Mouse (Mus musculus) left cerebral cortex, postnatal 10 days (tissue): ENCODE data around the gene Kcnk4. TPM values are rescaled to one million over a fixed set of nuclear protein-coding genes. Genes with fewer than 3 reads are reported as not detected.
A peak's percentile ranks its signal among the peaks of the same experiment; 100 is the strongest.

Experiments used
- DNase-seq, 2 experiments: peaks; one replicate each; pipeline ENCODE4 v3.0.0; 2021 to 2022; ENCODE audit warnings: low spot score in 2 of 2, mixed read lengths in 1 of 2; ENCODE audit errors: extremely low spot score in 1 of 2
- intact Hi-C: fragments of 180-260 bp; cut with DNase I; formaldehyde crosslinking; loops from one replicate; pipeline ENCODE4 v1.15.1; 2025
- total RNA-seq, 2 experiments: library from RNA; stranded (reverse); gene quantifications; 2 replicates each; pipeline ENCODE4 v1.2.3; 2021

The Kcnk4 gene
- total RNA-seq, 2 experiments from 2014 or later, result 36.6 to 38.1 TPM

DNA sequence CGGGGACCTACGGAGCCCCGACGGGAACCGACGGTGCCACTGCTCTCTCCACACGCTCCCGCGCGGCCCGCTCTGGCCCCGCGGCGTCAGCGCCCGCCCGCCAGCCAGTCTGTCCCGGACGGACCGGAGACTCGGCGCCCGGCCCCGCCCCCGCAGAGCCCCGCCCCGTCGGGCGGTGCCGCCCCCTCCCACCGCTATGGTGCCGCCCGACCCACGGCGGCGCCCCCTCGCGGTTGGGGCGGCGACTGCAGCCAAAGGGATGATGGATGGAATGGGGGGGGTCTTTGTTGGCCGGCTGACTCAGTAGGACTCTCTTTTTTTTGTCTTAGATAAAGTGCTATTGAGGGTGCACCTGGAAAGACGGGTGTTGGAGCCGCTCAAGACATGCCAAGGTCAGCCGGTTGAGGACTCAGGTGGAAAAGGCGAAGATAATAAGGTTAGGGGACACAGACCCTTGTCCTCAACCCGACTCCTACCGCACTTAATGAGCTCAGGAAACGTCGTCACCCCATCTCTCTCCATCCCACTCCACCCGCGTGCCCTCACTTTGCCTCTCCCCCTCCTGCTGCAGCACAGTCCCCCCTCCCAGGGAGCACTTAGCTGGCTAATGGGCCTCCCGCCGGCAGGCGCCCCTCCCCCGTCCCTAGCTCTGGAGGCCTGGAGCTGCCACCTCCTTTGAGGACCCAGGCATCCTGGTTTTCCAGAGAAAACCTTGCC lies 35.5 kb upstream of the Kcnk4 start:
- intact Hi-C loops, result no loop called here
- peak in 1 of 2 experiments; percentile 82 for DNase-seq

DNA sequence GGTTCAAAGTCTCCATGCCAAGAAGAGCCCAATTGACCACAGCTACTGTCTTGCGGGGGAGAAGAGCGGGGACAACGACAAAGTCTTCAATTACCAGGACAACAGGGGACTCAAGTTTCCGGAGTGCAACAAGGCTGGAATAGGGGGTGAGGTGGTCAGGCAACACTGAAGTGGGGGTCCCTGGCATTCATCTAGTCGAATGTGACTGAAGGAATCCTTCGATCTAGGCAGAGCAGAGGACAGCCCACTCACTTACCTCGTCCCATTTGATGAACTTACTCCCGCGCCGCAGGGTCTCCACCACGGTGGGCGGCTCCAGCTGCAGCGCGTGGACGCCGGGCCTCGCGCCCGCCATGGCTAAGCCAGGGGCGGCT lies 35.0 kb upstream of the Kcnk4 start:
- no peak for DNase-seq
- intact Hi-C loops, result no loop called here

DNA sequence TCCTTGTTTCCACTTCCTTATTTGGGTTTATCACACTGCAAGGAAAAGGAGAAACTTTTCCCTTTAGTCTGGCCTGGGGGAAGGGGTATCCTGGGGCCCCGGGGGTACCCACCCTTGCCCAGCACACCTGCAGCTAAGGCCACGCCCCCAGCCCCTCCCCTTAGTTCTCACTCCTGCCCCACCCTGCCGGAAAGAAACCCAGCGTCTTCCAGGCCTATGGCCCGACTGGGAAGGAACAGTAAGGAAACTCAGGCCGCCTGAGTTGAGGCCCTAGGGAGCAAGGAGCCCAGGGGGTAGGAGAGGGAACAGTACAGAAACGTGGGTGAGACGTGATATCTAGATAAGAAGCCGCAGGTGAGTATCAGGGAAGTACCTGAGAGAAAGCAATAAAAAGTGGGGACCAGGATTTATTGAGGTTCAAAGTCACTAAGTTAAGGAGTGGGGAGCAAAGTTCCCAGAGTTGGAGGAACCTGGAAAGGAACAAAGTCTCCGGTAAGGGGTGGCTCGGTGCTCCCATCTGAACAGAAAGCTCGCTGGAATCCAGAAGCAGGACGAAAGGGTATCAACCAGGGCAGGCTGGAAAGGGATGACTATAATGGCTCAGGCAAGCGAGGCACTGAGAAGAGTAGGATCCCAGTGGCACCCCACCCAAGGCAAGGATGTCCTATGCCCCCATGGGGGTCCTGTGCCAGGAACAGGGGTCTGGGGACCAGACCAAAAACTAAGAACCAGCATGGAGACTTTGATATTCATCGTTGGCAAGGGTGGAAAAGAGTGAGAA lies 34.4 kb upstream of the Kcnk4 start:
- DNase-seq, result no peak
- intact Hi-C loops, result no loop called here

DNA sequence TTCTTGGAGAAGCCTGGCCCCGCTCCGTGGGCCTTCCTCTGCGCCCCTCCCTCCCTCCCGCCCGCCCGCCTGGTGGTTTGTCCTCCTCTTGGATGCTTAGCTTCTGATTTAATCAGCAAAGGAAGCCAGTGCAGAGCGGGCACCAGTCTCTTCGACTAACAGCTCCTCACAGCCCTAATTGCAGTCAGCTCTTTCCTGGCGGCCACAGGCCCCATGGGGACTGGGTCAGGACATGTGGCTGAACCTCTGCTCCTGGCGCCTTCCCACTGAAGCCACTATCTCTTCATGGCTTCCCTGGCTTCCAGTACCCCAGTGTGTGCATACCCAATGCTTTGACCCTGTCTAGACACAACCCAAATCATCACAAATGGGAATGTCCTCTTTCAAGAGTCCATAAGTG lies 22.1 kb upstream of the Kcnk4 start:
- DNase-seq, result no peak
- intact Hi-C loops, result no loop called here

DNA sequence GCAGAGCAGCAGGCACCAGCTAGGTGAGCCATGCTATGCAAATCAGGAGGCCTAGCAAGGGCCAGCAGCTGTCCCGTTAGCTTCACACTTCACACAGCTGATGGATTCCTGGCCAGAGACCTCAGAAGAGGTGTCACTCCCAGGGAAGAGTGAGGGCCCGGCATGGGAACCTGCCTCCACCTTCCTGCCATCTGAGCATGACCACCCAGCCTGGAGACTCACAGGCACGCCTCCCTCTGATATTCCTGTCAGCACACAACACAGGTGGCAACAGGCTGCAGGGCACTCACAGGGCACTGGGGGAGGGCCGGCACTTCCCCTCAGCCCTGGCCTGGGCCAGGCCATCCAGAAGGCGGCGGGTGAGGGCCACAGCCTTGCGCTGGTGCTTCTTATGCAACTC lies 21.1 kb upstream of the Kcnk4 start:
- intact Hi-C loops, result no loop called here
- DNase-seq, result no peak

DNA sequence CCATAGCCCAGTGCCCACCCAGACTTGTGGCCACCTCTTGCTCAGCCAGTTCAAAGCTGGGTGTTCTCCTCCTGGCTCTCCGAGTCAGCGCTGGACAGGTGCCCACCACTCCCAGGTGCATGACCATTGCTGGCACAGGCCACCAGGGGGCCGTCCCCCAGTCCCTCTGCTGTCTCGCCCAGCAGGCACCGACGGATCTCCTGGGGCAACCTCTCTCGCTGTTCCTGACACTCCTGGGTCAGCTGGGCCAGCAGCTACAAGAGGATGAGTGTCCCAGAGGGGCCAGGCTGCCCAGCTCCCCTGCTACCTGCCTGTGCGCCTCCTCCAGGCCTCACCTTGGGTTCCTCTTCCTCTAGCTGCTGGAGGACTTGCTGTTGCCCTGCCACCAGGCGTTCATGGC lies 19.7 kb upstream of the Kcnk4 start:
- DNase-seq, result peak in 1 of 2 experiments; percentile 68
- intact Hi-C loops, result no loop called here

DNA sequence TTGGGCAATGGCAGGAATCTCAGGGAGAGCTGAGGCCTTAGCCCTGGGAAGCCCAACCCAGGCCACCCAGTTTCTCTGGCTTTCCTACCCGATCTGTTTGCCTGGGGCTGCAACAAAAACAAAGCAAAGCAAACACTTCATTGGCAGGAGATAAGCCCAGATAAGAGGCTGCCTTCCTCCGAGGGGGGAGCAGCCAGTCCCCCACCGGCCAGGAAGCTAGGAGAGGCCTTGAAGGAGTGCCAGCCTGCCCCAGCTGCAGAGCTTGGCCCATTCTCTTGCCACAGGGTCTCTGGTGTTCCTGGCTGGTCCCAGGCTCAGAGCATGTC lies 18.4 kb upstream of the Kcnk4 start:
- DNase-seq, result peak in 1 of 2 experiments; percentile 72
- intact Hi-C loops, result no loop called here

DNA sequence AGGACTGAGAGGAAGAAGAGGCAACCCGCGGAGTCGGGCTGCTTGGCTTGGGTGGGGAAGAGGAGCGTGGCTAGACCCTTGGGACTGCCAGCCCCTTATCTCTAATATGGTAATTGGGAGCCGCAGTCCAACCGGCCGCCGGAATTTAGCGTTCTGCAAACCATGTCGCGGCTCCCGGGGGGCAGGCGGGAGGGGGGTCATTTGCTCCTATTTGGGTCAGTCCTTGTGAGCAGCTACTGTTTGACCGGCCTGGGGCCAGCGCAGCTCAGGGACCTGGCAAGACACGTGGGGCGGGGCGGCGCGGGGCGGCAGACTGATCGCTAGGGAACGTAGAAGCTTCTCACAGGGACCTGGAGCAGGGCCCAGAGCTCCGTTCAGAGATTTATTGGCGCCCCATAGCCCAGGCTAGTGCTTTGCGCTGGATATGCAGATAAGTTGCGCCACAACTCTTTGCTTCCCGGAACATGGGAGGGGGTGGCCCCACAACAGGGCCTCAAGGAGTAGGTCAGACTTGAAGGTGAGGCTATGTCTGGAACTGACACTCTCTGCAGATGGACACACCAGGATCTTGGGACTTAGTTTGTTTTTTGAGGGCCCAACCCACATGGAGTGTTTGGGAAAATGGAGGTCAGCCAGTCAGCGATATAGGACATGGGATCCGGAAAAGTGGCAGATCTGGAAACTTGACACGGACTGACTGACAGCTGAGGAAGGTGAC lies 17.8 kb upstream of the Kcnk4 start:
- intact Hi-C loops, result no loop called here

DNA sequence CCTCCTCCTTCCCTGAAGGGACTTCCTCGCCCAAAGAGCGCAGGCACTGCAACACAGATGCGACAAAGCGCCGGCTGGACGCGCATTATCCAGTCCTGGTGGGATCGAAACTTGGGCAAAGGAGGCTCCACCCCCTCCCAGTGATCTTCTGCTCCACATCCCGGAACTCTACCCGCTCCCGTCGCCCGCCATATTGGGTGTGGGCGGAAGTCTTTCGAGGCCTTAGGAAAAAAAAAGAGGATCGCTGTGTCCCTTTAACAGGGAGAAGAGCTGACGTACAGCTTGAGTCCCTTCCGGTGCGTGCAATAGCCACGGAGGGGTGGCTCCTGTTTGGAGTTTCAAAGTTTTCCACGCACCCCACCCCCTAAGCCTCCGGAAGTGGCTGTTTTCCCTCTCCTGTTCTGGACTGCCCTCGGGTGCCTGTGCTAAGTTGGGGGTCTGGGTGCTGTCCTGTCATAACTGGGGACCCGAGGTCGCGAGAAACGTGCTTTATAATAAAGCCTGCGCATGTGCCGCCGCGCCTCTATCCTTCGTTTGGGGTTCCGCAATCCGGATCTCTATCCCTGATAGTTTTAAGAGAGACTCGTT lies 17.2 kb upstream of the Kcnk4 start:
- intact Hi-C loops, result no loop called here
- DNase-seq, result peak; percentile 93 to 95

More for the DNA sequence above, 17.8 kb upstream of the Kcnk4 start:
- DNase-seq, result peak; percentile 71 to 88

DNA sequence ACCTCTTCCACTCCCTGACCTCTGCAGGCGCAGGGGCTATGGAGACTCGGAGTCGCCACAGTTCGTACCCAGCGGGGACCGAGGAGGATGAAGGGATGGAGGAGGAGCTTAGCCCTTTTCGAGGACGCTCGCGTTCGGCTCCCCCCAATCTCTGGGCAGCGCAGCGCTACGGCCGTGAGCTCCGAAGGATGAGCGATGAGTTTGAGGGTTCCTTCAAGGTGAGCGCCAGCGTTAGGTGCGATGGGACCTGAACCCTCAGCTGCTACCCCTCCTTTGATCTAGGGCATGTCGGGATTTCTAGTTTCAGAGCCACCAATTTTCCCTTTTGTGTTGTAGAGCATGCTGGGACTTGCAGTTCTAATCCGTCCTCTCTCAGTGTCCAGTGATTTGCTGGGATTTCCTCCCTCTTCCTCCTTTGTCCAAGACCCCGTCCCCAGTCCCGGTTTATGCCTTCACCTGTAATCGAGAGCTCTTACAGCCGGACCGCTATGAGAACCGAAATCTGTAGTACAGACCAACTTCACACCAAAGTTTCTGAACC lies 16.4 kb upstream of the Kcnk4 start:
- intact Hi-C loops, result no loop called here
- peak; percentile 46 to 68 for DNase-seq

DNA sequence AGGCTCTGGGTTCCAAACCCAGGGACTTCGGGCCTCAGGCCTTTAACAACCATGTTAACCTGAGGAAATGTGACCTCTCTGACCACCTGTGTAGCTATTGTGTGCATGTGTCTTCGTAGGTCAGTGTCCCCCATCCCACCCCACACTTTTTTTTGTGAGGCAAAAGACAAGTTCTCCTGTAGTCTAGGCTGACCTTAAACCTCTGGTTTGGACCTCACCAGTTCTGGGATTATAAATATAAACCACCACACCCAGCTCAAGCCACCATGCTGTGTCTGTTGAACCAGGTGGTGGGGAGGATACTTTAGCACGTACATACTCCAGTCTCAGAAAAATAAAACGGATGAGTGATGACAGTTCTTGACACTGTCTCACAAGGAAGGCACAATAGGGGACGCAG lies 15.6 kb upstream of the Kcnk4 start:
- intact Hi-C loops, result no loop called here
- no peak for DNase-seq

DNA sequence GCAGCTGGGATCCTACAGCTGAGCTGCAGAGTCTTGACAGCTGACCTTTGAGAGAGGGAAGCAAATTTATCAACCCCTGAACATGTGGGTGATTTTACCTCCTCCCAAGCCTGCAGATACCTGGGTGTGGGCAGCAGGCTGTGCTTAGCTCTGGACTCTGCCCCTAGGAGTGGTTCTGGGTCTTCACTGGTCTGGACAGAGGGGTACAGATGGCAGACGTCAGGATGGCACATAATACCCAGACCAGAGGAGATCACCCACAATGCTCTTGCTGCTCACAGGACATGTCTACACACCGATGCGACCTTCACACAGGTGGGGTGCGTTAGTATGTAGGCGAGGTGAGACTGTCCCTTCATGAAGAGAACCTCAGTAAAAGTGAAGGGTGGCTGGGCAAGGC lies 15.2 kb upstream of the Kcnk4 start:
- peak in 1 of 2 experiments; percentile 14 for DNase-seq
- intact Hi-C loops, result no loop called here

DNA sequence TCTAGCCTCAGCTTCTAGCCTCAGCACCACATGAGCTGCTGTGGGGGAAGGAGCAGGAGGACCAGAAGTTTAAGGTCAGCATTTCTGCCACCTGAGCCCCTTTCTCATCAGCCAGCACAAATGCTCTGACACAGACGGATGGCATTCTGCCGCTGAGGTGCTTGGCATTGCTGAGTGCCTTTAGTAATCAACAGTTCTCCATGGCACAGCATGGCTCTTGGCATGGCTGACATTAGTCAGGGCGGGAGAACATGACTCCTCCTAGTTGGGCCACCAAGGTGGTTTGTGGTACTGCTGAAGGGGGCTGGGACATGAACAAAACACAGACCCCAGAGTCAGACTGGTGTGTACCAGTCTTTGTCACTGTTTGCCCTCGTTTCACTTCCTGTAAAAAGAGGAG lies 13.9 kb upstream of the Kcnk4 start:
- DNase-seq, result no peak
- intact Hi-C loops, result no loop called here

DNA sequence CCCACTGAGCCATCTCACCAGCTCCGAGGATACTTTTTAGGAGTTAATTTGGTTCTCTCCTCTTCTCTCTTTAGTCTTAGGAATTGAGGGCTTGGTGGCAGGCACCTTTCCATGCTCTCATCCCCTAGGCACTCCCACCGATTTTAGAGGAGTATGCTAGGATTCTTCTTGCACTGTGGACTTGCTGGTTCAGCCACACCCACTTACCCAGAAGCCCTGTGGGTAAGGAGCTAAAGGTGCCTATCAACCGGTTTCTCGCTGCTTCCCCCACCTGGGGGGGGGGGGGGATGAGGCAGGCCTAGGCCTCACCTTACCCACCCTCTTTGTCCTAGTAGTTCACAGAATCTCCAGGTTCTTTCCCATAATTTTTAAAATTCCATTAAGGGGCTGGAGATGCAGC lies 13.4 kb upstream of the Kcnk4 start:
- no peak for DNase-seq
- intact Hi-C loops, result no loop called here

DNA sequence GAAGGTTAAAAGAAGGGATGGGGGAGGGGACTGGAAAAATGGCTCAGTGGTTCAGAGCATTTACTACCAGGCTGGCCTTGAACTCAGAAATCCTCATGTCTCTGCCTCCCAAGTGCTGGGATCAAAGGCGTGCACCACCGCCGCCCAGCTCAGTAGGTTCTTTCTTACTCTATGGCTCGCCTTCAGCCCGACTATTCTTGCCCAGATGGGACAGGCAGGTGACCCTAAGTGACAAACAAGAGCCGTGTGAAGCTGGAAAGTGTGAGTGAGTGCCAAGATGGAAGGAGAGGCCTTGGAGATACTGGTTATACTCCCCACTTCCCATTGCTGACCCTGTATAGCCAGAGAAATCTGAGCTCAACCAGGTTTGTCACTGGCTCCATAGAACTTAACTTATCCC lies 9.4 kb upstream of the Kcnk4 start:
- intact Hi-C loops, result loop anchor here (5.0 kb wide), 1 partner anchor 34 kb away; the partner anchor contains the start of gene Plcb3
- DNase-seq, result peak in 1 of 2 experiments; percentile 17

DNA sequence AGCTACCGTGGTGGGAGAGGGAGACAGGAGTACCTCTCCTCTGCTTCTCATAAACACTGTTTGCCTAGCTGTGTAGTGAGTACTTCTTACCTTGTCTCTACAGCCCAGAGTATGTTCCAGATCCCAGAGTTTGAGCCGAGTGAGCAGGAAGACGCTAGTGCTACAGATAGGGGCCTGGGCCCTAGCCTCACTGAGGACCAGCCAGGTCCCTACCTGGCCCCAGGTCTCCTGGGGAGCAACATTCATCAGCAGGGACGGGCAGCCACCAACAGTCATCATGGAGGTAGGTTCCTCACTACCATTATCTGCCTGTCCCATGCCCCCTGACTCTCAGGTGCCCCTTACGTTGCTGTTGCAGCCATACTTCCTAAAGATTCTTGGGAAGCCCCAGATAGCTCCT lies 8.4 kb upstream of the Kcnk4 start:
- DNase-seq, result no peak
- intact Hi-C loops, result loop anchor here (5.0 kb wide), 1 partner anchor 35 kb away; the partner anchor contains the start of gene Plcb3

DNA sequence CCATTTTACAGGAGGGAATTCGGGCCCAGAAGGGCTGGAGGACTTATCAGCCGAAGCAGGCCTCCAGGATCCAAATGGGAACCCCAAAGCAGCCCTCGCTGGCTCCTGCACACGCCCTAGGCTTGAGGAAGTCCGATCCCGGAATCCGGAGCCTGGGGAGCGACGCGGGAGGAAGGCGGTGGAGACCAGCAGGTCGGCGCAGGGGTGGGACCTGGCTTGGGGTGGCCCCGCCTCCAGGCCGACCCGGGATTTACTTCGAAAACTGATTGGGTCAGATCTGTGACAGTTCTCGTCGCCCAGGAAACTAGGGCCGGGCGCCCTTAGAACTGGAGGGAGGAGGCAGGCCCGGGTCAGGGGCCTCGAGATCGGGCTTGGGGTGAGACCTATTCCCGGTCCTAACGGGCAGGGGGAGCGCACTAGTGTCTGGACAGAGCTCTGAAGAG lies 8.0 kb upstream of the Kcnk4 start, which contains the start of gene Gpr137:
Gpr137 (minus strand) TSS at position 232 of the 443 bp plus-strand sequence.
- peak; percentile 92 to 97 for DNase-seq
- intact Hi-C loops, result loop anchor here (5.0 kb wide), 1 partner anchor 35 kb away; the partner anchor contains the start of gene Plcb3

DNA sequence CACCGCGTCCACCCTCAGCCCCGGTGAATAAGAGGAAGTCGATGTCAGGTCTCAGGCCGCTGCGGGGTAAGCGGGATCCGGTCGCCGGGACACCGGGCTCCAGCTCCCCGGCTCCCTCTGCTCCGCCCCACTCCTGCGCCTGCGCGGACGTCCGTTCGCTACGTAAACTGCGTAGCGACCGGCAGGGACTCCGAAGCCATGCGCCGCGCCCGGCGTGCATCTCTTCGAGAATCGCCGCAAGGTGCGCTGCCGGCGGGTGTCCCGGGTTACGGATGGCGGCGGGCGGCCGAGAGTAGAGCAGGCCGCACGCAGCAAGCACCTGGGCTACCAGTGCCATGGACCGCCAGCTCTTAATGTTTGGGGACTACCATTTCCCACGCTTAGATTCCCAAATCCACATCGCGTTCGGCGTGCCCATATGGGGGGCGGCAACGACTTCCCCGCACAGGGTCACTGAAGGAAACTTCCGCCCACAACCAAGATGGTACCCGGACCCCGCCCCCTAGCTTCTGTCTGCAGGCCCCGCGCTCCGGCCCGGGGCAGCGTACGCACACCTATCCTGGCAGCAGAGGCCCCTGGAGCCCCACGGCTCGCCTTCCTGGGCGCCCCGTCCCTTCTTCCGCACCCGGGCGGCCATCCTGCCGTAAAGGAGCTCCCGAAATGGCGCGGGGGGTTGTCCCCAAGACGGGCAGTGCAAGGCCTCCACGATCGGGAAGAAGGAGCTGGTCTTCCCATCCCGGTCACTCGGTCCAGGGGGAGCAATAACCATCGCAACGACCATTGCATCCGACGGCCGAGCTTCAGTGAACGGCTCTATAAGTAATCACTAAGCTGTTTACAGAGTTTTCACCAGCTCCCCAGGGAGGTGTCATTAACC lies 7.3 kb upstream of the Kcnk4 start, which contains the start of gene Bad:
Bad (plus strand) TSS at position 490 of the 877 bp plus-strand sequence.
- intact Hi-C loops, result loop anchor here (5.0 kb wide), 1 partner anchor 36 kb away; the partner anchor contains the start of gene Plcb3
- peak; percentile 88 to 95 for DNase-seq
